Mouse (Mus musculus): ENCODE measurements around the gene Duox2. TPM values are rescaled to one million over a fixed set of nuclear protein-coding genes. Genes with fewer than 3 reads are reported as not detected.
A peak's percentile ranks its signal among the peaks of the same experiment; 100 is the strongest.

Gene Duox2
- total and polyA plus RNA-seq, 3 experiments, result not detected

- no peak overlapping the region for H3K4me3 ChIP-seq (replicated peaks in 1 of 3; ENCODE audit: low read depth in 2 of 3, low read length in 2 of 3, poor library complexity in 1 of 3)
- H3K9me3 ChIP-seq (replicated peaks; ENCODE audit: low read length), result peaks cover 4% of the 10 kb centered on the region
- no peak for DNase-seq (ENCODE audit: extremely low read depth)
- in situ Hi-C loops (cut with MboI; ENCODE audit: low pct_ligation_motif_present, low pct_unique_long_range_greater_than_20kb, low sequenced_read_pairs) (loop anchor here (10.0 kb wide), 1 partner anchor 236 kb away; no protein-coding TSS in a partner anchor), dilution Hi-C loops (cut with MboI; ENCODE audit: extremely low pct_ligation_motif_present, extremely low pct_unique_long_range_greater_than_20kb, low sequenced_read_pairs) (no loop called here)
- H3K36me3 ChIP-seq (replicated peaks in 1 of 2; ENCODE audit: control insufficient read depth in 1 of 2, insufficient read depth in 1 of 2, low read length in 1 of 2), result no peaks in the 10 kb centered on the region
- H3K27me3 ChIP-seq (replicated peaks), result peaks cover 22% of the 10 kb centered on the region
- H3K9ac ChIP-seq (ENCODE audit: insufficient read depth, low read depth), result no peak overlapping the region
- no peak overlapping the region for H3K27ac ChIP-seq (ENCODE audit: insufficient read depth, low read depth)
- H3K4me2 ChIP-seq (ENCODE audit: insufficient read depth, low read depth, poor library complexity, severe bottlenecking), result no peak overlapping the region
- TF ChIP-seq NRF1 (IDR thresholded peaks at IDR 0.05; ENCODE audit: low read depth, low read length), result no peak
- no peak for TF ChIP-seq GABPA (IDR thresholded peaks at IDR 0.05; ENCODE audit: insufficient replicate concordance, low read depth, low read length)
- no peak for TF ChIP-seq HCFC1 (IDR thresholded peaks at IDR 0.05; ENCODE audit: low read depth, low read length)
- TF ChIP-seq ZC3H11A (IDR thresholded peaks at IDR 0.05; ENCODE audit: low read depth, low read length), result no peak
- no peak for TF ChIP-seq POLR2AphosphoS2 (IDR thresholded peaks at IDR 0.05; ENCODE audit: low read depth, low read length)
- TF ChIP-seq PAX5 (IDR thresholded peaks at IDR 0.05; ENCODE audit: low read length), result no peak
- TF ChIP-seq ZNF384 (IDR thresholded peaks at IDR 0.05; ENCODE audit: low read depth, low read length), result no peak
- no peaks in the 10 kb centered on the region for H3K79me2 ChIP-seq (replicated peaks; ENCODE audit: control insufficient read depth, extremely low read depth, insufficient read depth, poor library complexity, severe bottlenecking)
- H3K4me1 ChIP-seq (ENCODE audit: control insufficient read depth in 1 of 2, insufficient read depth in 2 of 2), result no peaks in the 10 kb centered on the region
Observed at GRCm38 (mm10) chr2:122301081-122301920, 3.1 kb upstream of the Duox2 start.

GRCm38 (mm10) chr2:122300656-122301020 lies 2.4 kb upstream of the Duox2 start:
- no peak for TF ChIP-seq SMC3 (IDR thresholded peaks at IDR 0.05; ENCODE audit: low read depth, low read length)
- peak; percentile 78 for TF ChIP-seq CHD2 (IDR thresholded peaks at IDR 0.05; ENCODE audit: low read length)
- in situ Hi-C loops (cut with MboI; ENCODE audit: low pct_ligation_motif_present, low pct_unique_long_range_greater_than_20kb, low sequenced_read_pairs), result loop anchor here (10.0 kb wide), 1 partner anchor 236 kb away; no protein-coding TSS in a partner anchor
- no peaks in the 10 kb centered on the region for H3K79me2 ChIP-seq (replicated peaks; ENCODE audit: control insufficient read depth, extremely low read depth, insufficient read depth, poor library complexity, severe bottlenecking)
- no peaks in the 10 kb centered on the region for H3K36me3 ChIP-seq (replicated peaks in 1 of 2; ENCODE audit: control insufficient read depth in 1 of 2, insufficient read depth in 1 of 2, low read length in 1 of 2)
- H3K4me2 ChIP-seq (ENCODE audit: insufficient read depth, low read depth, poor library complexity, severe bottlenecking), result no peak overlapping the region
- peaks cover 16% of the 10 kb centered on the region for H3K27me3 ChIP-seq (replicated peaks)
- no peak overlapping the region for H3K4me3 ChIP-seq (replicated peaks in 1 of 3; ENCODE audit: low read depth in 2 of 3, low read length in 2 of 3, poor library complexity in 1 of 3)
- H3K9ac ChIP-seq (ENCODE audit: insufficient read depth, low read depth), result no peak overlapping the region
- no peaks in the 10 kb centered on the region for H3K4me1 ChIP-seq (ENCODE audit: control insufficient read depth in 1 of 2, insufficient read depth in 2 of 2)
- dilution Hi-C loops (cut with MboI; ENCODE audit: extremely low pct_ligation_motif_present, extremely low pct_unique_long_range_greater_than_20kb, low sequenced_read_pairs), result no loop called here
- peaks cover 4% of the 10 kb centered on the region for H3K9me3 ChIP-seq (replicated peaks; ENCODE audit: low read length)
- no peak overlapping the region for H3K27ac ChIP-seq (ENCODE audit: insufficient read depth, low read depth)
- DNase-seq (ENCODE audit: extremely low read depth), result no peak

GRCm38 (mm10) chr2:122299911-122300655 lies 1.8 kb upstream of the Duox2 start:
- no peaks in the 10 kb centered on the region for H3K79me2 ChIP-seq (replicated peaks; ENCODE audit: control insufficient read depth, extremely low read depth, insufficient read depth, poor library complexity, severe bottlenecking)
- dilution Hi-C loops (cut with MboI; ENCODE audit: extremely low pct_ligation_motif_present, extremely low pct_unique_long_range_greater_than_20kb, low sequenced_read_pairs), result no loop called here
- TF ChIP-seq SIN3A (IDR thresholded peaks at IDR 0.05; ENCODE audit: low read length), result no peak
- no peak for TF ChIP-seq BHLHE40 (IDR thresholded peaks at IDR 0.05; ENCODE audit: low read depth, low read length)
- no peak for TF ChIP-seq ETS1 (conservative IDR thresholded peaks at IDR 0.05; ENCODE audit: low read depth, low read length)
- no peak for TF ChIP-seq MYC (IDR thresholded peaks at IDR 0.05; ENCODE audit: low read depth, low read length)
- TF ChIP-seq IRF4 (IDR thresholded peaks at IDR 0.05; ENCODE audit: low read depth, low read length), result no peak
- no peak for TF ChIP-seq NELFE (IDR thresholded peaks at IDR 0.05; ENCODE audit: low read depth, low read length)
- no peak for TF ChIP-seq ZKSCAN1 (IDR thresholded peaks at IDR 0.05; ENCODE audit: borderline replicate concordance, low read depth, low read length)
- no peak for TF ChIP-seq POLR2AphosphoS2 (IDR thresholded peaks at IDR 0.05; ENCODE audit: low read depth, low read length)
- no peak for TF ChIP-seq TCF12 (IDR thresholded peaks at IDR 0.05; ENCODE audit: low read depth, low read length)
- no peak for TF ChIP-seq USF1 (IDR thresholded peaks at IDR 0.05; ENCODE audit: low read depth, low read length)
- H3K9ac ChIP-seq (ENCODE audit: insufficient read depth, low read depth), result no peak overlapping the region
- no peaks in the 10 kb centered on the region for H3K36me3 ChIP-seq (replicated peaks in 1 of 2; ENCODE audit: control insufficient read depth in 1 of 2, insufficient read depth in 1 of 2, low read length in 1 of 2)
- in situ Hi-C loops (cut with MboI; ENCODE audit: low pct_ligation_motif_present, low pct_unique_long_range_greater_than_20kb, low sequenced_read_pairs), result loop anchor here (5.0 to 10.0 kb wide), 2 partner anchors 108 to 235 kb away; no protein-coding TSS in a partner anchor
- DNase-seq (ENCODE audit: extremely low read depth), result no peak
- peaks cover 12% of the 10 kb centered on the region for H3K27me3 ChIP-seq (replicated peaks)
- peaks cover 4% of the 10 kb centered on the region for H3K9me3 ChIP-seq (replicated peaks; ENCODE audit: low read length)
- H3K4me1 ChIP-seq (ENCODE audit: control insufficient read depth in 1 of 2, insufficient read depth in 2 of 2), result no peaks in the 10 kb centered on the region
- H3K27ac ChIP-seq (ENCODE audit: insufficient read depth, low read depth), result no peak overlapping the region
- H3K4me3 ChIP-seq (replicated peaks in 1 of 3; ENCODE audit: low read depth in 2 of 3, low read length in 2 of 3, poor library complexity in 1 of 3), result no peak overlapping the region
- no peak overlapping the region for H3K4me2 ChIP-seq (ENCODE audit: insufficient read depth, low read depth, poor library complexity, severe bottlenecking)

Measured in CH12.LX (cell line).